Mouse (Mus musculus) midbrain, postnatal 0 days (tissue): ENCODE measurements at regions not wholly inside any gene's neighbourhood (a gene's known extent, or its start where the extent isn't known, plus 50 kb on each side); places are given as distances from the start of the nearest gene placed in this dataset.

ENCODE experiments used
- ATAC-seq: fragments of 200-750 bp; cut with Nextera tagmentation; 2 replicates; pipeline ENCODE4 v1.8.0; 2017; ENCODE audit warnings: moderate number of reproducible peaks, mild to moderate bottlenecking, moderate TSS enrichment, moderate library complexity; ENCODE audit not compliant: low FRiP score
- DNase-seq: peaks from one replicate; pipeline ENCODE4 v3.0.0-alpha.2; 2015; ENCODE audit warnings: low spot score
- H3K27ac ChIP-seq: fragments of 300-500 bp; sonication (generic); 2 replicates; pipeline ENCODE4 v1.5.1; 2014; ENCODE audit warnings: low read depth, mild to moderate bottlenecking, low read length, mixed read lengths
- H3K27me3 ChIP-seq: fragments of 300-500 bp; sonication (generic); 2 replicates; pipeline ENCODE4 v1.6.1; 2014; ENCODE audit warnings: low read length, control low read depth, mixed read lengths; ENCODE audit not compliant: insufficient read depth
- H3K36me3 ChIP-seq: fragments of 300-500 bp; sonication (generic); 2 replicates; pipeline ENCODE4 v1.6.1; 2014; ENCODE audit warnings: low read length, control low read depth, mixed read lengths; ENCODE audit not compliant: insufficient read depth
- H3K4me1 ChIP-seq: fragments of 300-500 bp; sonication (generic); 2 replicates; pipeline ENCODE4 v1.6.1; 2014; ENCODE audit warnings: mild to moderate bottlenecking, control low read depth, antibody characterized with exemption, low read length, mixed read lengths; ENCODE audit not compliant: insufficient read depth
- H3K4me2 ChIP-seq: fragments of 300-500 bp; sonication (generic); 2 replicates; pipeline ENCODE4 v1.6.1; 2014; ENCODE audit warnings: low read depth, mild to moderate bottlenecking, low read length, mixed read lengths; ENCODE audit not compliant: poor library complexity, severe bottlenecking
- H3K4me3 ChIP-seq: fragments of 300-500 bp; sonication (generic); 2 replicates; pipeline ENCODE4 v1.5.1; 2014; ENCODE audit warnings: low read depth, mild to moderate bottlenecking, low read length, moderate library complexity
- H3K9ac ChIP-seq: fragments of 300-500 bp; sonication (generic); replicated peaks from 2 replicates; pipeline ENCODE4 v1.6.1; 2014; ENCODE audit warnings: mild to moderate bottlenecking, low read length, moderate library complexity, mixed read lengths; ENCODE audit not compliant: poor library complexity, severe bottlenecking
- H3K9me3 ChIP-seq: fragments of 300-500 bp; sonication (generic); 2 replicates; pipeline ENCODE4 v1.6.1; 2016; ENCODE audit warnings: low read length, control low read depth
- CTCF ChIP-seq: IDR thresholded peaks from 2 replicates; pipeline ENCODE4 v1.5.1; 2016; ENCODE audit warnings: antibody characterized with exemption, mild to moderate bottlenecking
- WGBS: fragments of 180-500 bp; shearing (Covaris S2); extraction: QIAGEN DNeasy Blood & Tissue Kit; methylation state at CpG from one replicate; pipeline ENCODE4 v1.1.7; 2014; 5-methylcytosine and 5-hydroxymethylcytosine counted together

GRCm38 (mm10) chr4:34468096-34468495 is 82.6 kb upstream of the Akirin2 start:
- H3K4me3 ChIP-seq = no peak overlapping the region
- no peaks in the 10 kb centered on the region for H3K4me1 ChIP-seq
- H3K9ac ChIP-seq = no peak overlapping the region
- no peaks in the 10 kb centered on the region for H3K36me3 ChIP-seq
- H3K9me3 ChIP-seq = no peaks in the 10 kb centered on the region
- ATAC-seq (no peak), DNase-seq (no peak)
- H3K27me3 ChIP-seq = no peaks in the 10 kb centered on the region
- 52% methylated on average over 9 of the region's 9 CpGs for WGBS
- H3K4me2 ChIP-seq = no peak overlapping the region
- TF ChIP-seq CTCF = no peak
- no peak overlapping the region for H3K27ac ChIP-seq

- 92% methylated on average over 5 of the region's 5 CpGs for WGBS
- H3K9ac ChIP-seq = no peak overlapping the region
- ATAC-seq (no peak), DNase-seq (no peak)
- no peak overlapping the region for H3K4me2 ChIP-seq
- no peaks in the 10 kb centered on the region for H3K27me3 ChIP-seq
- H3K36me3 ChIP-seq = no peaks in the 10 kb centered on the region
- TF ChIP-seq CTCF = no peak
- no peak overlapping the region for H3K27ac ChIP-seq
- no peaks in the 10 kb centered on the region for H3K4me1 ChIP-seq
- no peak overlapping the region for H3K4me3 ChIP-seq
- H3K9me3 ChIP-seq = no peaks in the 10 kb centered on the region
Measured at GRCm38 (mm10) chr4:34475792-34476448, 74.8 kb upstream of the Akirin2 start.

GRCm38 (mm10) chr4:34484273-34484672 is 66.5 kb upstream of the Akirin2 start:
- no peak overlapping the region for H3K4me3 ChIP-seq
- no peak overlapping the region for H3K9ac ChIP-seq
- ATAC-seq (no peak), DNase-seq (no peak)
- H3K27ac ChIP-seq = no peak overlapping the region
- H3K9me3 ChIP-seq = no peaks in the 10 kb centered on the region
- no peak for TF ChIP-seq CTCF
- H3K27me3 ChIP-seq = no peaks in the 10 kb centered on the region
- H3K36me3 ChIP-seq = no peaks in the 10 kb centered on the region
- no peak overlapping the region for H3K4me2 ChIP-seq
- no peaks in the 10 kb centered on the region for H3K4me1 ChIP-seq
- WGBS = 70% methylated on average over 1 of the region's 1 CpGs

GRCm38 (mm10) chr4:34485574-34485973 is 65.2 kb upstream of the Akirin2 start:
- no peak for DNase-seq
- no peak overlapping the region for H3K9ac ChIP-seq
- H3K4me1 ChIP-seq = no peaks in the 10 kb centered on the region
- no peak overlapping the region for H3K4me3 ChIP-seq
- ATAC-seq = no peak
- H3K9me3 ChIP-seq = no peaks in the 10 kb centered on the region
- H3K27me3 ChIP-seq = no peaks in the 10 kb centered on the region
- no peaks in the 10 kb centered on the region for H3K36me3 ChIP-seq
- H3K27ac ChIP-seq = no peak overlapping the region
- no peak overlapping the region for H3K4me2 ChIP-seq
- TF ChIP-seq CTCF = no peak
- WGBS = 84% methylated on average over 17 of the region's 17 CpGs

- no peaks in the 10 kb centered on the region for H3K4me1 ChIP-seq
Measured at GRCm38 (mm10) chr4:34494961-34495723, 55.6 kb upstream of the Akirin2 start.

GRCm38 (mm10) chr4:34498325-34498724 is 52.4 kb upstream of the Akirin2 start:
- Histone ChIP-seq H3K4me2 (no peak overlapping the region), H3K4me3 (no peak overlapping the region), H3K27ac (no peak overlapping the region), H3K27me3 (no peaks in the 10 kb centered on the region), H3K4me1 (no peaks in the 10 kb centered on the region), H3K9ac (no peak overlapping the region), H3K36me3 (no peaks in the 10 kb centered on the region), H3K9me3 (no peaks in the 10 kb centered on the region)
- TF ChIP-seq CTCF = no peak
- DNase-seq (no peak), ATAC-seq (no peak)
- WGBS = 88% methylated on average over 9 of the region's 9 CpGs

More at GRCm38 (mm10) chr4:34494961-34495723, 55.6 kb upstream of the Akirin2 start:
- Histone ChIP-seq H3K4me2 (no peak overlapping the region), H3K4me3 (no peak overlapping the region), H3K27ac (no peak overlapping the region), H3K27me3 (no peaks in the 10 kb centered on the region), H3K36me3 (no peaks in the 10 kb centered on the region), H3K9ac (no peak overlapping the region), H3K9me3 (no peaks in the 10 kb centered on the region)
- 88% methylated on average over 10 of the region's 10 CpGs for whole genome bisulfite sequencing
- ATAC-seq (no peak), DNase-seq (no peak)
- TF ChIP-seq CTCF = no peak
